Mouse (Mus musculus): ENCODE results near the gene Ppp1r14d. TPM values are rescaled to one million over a fixed set of nuclear protein-coding genes. Genes with fewer than 3 reads are reported as not detected.

Gene Ppp1r14d
- polyA plus RNA-seq, 1 experiment: 1.6 TPM

DNA sequence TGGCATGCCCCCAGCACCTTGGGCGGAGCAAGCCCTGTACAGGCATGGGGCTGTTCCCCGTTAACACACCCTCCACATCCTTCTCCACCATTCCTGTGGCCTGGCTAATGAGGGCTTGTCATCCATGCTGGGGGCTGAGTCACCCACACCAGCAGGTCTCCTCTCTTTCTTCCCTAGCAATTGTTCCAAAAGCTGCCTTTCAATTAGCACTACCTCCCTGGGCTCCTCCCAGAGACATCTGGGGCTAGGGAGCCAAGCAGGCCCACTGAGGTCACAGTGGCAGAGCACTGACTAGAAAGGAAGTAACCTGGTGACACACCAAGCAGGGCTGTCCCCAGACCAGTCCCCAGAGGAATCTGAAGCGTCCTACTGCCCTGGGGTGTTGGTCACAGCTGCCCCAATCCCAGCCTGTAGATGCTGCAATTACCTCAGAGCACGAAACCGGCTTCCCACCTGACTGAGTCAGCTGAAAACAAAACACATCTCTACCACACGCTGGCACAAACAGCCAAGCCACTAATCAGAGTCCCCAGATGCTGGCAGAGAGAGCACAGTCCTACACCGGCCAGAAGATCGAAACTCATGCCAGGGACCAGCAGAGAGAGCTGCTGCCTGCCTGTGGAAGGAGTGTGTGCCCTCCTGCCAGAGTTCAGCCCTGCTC, 55.6 kb downstream of the Ppp1r14d start, which contains the start of gene Gm14137:
TSS of gene Gm14137 (plus strand) at position 519 of the 661 bp plus-strand sequence.
- Histone ChIP-seq H3K27ac (ENCODE audit: insufficient read depth, low read depth, low read length) (0 out of 2 replicates have a peak within 1 kb of the TSS, but pooled peaks have one; percentile 26), H3K36me3 (ENCODE audit: control insufficient read depth, insufficient read depth, low read length) (no peaks in the 10 kb centered on the region), H3K4me1 (ENCODE audit: control insufficient read depth, insufficient read depth, low read length) (no peaks in the 10 kb centered on the region), H3K4me3 (ENCODE audit: insufficient read depth, low read depth, low read length) (no peak within 1 kb of the TSS), H3K27me3 (replicated peaks; ENCODE audit: control insufficient read depth, insufficient read depth, low read length) (no peaks in the 10 kb centered on the region)
- TF ChIP-seq POLR2A (IDR thresholded peaks at IDR 0.05; ENCODE audit: low read depth, low read length): no peak
- no peak for TF ChIP-seq CTCF (conservative IDR thresholded peaks at IDR 0.05; ENCODE audit: insufficient read depth, insufficient read length, low read depth, low read length)
- DNase-seq: no peak
- WGBS: 60% methylated on average over 8 of the region's 8 CpGs

DNA sequence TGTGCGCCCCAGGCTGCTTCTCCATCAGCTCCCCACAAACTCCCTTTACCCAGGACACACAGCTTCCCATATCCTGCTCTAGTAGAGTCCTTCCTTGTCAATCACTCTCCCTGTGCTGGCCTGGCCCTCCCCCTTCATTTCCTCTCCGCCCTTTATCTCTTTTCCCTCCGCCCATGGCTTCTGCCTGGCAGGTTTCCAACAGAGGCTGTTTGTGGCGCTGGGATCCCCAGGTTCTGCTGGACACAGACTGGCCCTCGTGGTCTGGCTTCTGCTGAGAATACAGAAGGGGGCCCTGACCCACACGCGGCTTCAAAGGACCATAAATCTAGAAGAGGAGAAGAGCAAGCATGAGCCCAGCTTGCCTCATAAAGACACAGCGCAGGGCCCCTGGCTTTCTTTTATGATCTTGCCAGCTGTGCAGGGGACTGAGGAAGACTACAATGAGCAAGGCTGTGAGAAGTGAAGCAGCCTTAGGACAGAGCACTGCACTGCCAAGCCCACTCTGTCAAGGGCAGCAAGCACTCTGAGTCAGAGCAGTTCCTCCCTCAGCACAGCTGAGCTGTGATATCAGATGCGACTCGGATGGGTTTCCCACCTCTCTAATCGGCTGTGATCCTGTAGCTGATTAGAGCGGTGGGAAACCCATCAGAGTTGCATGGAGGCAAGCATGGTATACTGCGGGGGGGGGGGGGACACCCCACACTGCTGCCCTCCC, 56.7 kb downstream of the Ppp1r14d start:
- no peaks in the 10 kb centered on the region for H3K36me3 ChIP-seq (ENCODE audit: control insufficient read depth, insufficient read depth, low read length)
- H3K27ac ChIP-seq (ENCODE audit: insufficient read depth, low read depth, low read length): no peak overlapping the region
- DNase-seq: peak; percentile 85
- WGBS: 32% methylated on average over 13 of the region's 13 CpGs
- H3K4me3 ChIP-seq (ENCODE audit: insufficient read depth, low read depth, low read length): no peak overlapping the region
- H3K4me1 ChIP-seq (ENCODE audit: control insufficient read depth, insufficient read depth, low read length): no peaks in the 10 kb centered on the region
- no peaks in the 10 kb centered on the region for H3K27me3 ChIP-seq (replicated peaks; ENCODE audit: control insufficient read depth, insufficient read depth, low read length)
- no peak for TF ChIP-seq CTCF (conservative IDR thresholded peaks at IDR 0.05; ENCODE audit: insufficient read depth, insufficient read length, low read depth, low read length)
- TF ChIP-seq POLR2A (IDR thresholded peaks at IDR 0.05; ENCODE audit: low read depth, low read length): no peak

- Histone ChIP-seq H3K4me3 (ENCODE audit: insufficient read depth, low read depth, low read length) (no peak overlapping the region), H3K4me1 (ENCODE audit: control insufficient read depth, insufficient read depth, low read length) (no peaks in the 10 kb centered on the region), H3K27me3 (replicated peaks; ENCODE audit: control insufficient read depth, insufficient read depth, low read length) (no peaks in the 10 kb centered on the region), H3K27ac (ENCODE audit: insufficient read depth, low read depth, low read length) (no peak overlapping the region), H3K36me3 (ENCODE audit: control insufficient read depth, insufficient read depth, low read length) (no peaks in the 10 kb centered on the region)
- TF ChIP-seq CTCF (conservative IDR thresholded peaks at IDR 0.05; ENCODE audit: insufficient read depth, insufficient read length, low read depth, low read length): no peak
- no peak for TF ChIP-seq POLR2A (IDR thresholded peaks at IDR 0.05; ENCODE audit: low read depth, low read length)
- no peak for DNase-seq
- 89% methylated on average over 7 of the region's 7 CpGs for WGBS
These were observed 57.3 kb downstream of the Ppp1r14d start for GRCm38 (mm10) chr2:119172446-119172845.

DNA sequence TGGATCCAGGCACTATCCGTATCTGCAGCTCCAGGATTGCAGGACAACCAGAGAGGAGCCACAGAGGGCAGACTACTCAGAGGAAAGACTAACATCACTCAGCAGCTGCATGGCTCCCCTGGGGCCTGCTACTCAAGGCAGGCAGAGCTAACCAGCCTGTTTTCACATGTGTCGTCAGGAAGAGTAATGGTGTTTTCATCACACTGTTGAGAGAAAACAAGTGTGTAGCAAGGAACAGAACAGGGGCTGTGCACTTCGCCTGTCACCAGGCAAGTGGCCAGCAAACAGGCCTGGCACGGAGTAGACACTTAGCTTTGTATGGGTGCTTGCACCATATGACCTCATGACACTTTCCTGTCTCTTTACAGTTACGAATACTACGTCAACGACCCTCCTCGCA, 58.1 kb downstream of the Ppp1r14d start:
- Histone ChIP-seq H3K27me3 (replicated peaks; ENCODE audit: control insufficient read depth, insufficient read depth, low read length) (no peaks in the 10 kb centered on the region), H3K4me1 (ENCODE audit: control insufficient read depth, insufficient read depth, low read length) (no peaks in the 10 kb centered on the region), H3K4me3 (ENCODE audit: insufficient read depth, low read depth, low read length) (no peak overlapping the region), H3K36me3 (ENCODE audit: control insufficient read depth, insufficient read depth, low read length) (no peaks in the 10 kb centered on the region), H3K27ac (ENCODE audit: insufficient read depth, low read depth, low read length) (no peak overlapping the region)
- DNase-seq: no peak
- WGBS: 73% methylated on average over 8 of the region's 8 CpGs
- no peak for TF ChIP-seq POLR2A (IDR thresholded peaks at IDR 0.05; ENCODE audit: low read depth, low read length)

DNA sequence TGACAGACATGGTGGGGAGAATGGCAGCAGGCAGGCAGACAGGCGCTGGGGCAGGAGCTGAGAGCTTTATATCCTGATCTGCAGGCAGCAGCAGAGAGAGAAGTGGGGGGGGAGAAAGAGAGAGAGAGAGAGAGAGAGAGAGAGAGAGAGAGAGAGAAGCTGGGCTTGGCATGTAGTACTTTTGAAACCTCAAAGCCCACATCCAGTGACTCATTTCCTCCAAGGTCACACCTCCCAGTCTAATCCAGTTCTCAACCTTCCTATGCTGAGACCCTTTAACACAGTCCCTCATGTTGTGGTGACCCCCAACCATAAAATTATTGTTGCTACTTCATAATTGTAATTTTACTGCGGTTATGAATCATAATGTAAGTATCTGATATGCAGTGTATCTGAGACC, 59.4 kb downstream of the Ppp1r14d start:
- Histone ChIP-seq H3K27me3 (replicated peaks; ENCODE audit: control insufficient read depth, insufficient read depth, low read length) (no peaks in the 10 kb centered on the region), H3K4me3 (ENCODE audit: insufficient read depth, low read depth, low read length) (no peak overlapping the region), H3K27ac (ENCODE audit: insufficient read depth, low read depth, low read length) (no peak overlapping the region), H3K4me1 (ENCODE audit: control insufficient read depth, insufficient read depth, low read length) (no peaks in the 10 kb centered on the region), H3K36me3 (ENCODE audit: control insufficient read depth, insufficient read depth, low read length) (no peaks in the 10 kb centered on the region)
- 92% methylated on average over 2 of the region's 2 CpGs for WGBS
- TF ChIP-seq POLR2A (IDR thresholded peaks at IDR 0.05; ENCODE audit: low read depth, low read length): no peak
- no peak for TF ChIP-seq CTCF (conservative IDR thresholded peaks at IDR 0.05; ENCODE audit: insufficient read depth, insufficient read length, low read depth, low read length)
- DNase-seq: no peak

Other genes starting within 250 kb of the Ppp1r14d start
- gene Ccdc32, start 200.5 kb downstream of the Ppp1r14d start, polyA plus RNA-seq (2012; rRNA removed): 9.5 and 11.9 TPM in 2 replicates
- gene Rpusd2, start 195.1 kb downstream of the Ppp1r14d start, polyA plus RNA-seq (2012; rRNA removed): 3.6 and 4.0 TPM in 2 replicates
- gene Knl1, start 182.8 kb downstream of the Ppp1r14d start, polyA plus RNA-seq (2012; rRNA removed): 0.03 and 0.05 TPM in 2 replicates
- 0.99 and 1.2 TPM in 2 replicates for gene Rad51, start 117.1 kb downstream of the Ppp1r14d start, polyA plus RNA-seq (2012; rRNA removed)
- 23.6 and 25.9 TPM in 2 replicates for gene Rmdn3, start 72.9 kb downstream of the Ppp1r14d start, polyA plus RNA-seq (2012; rRNA removed)
- gene Gchfr, start 62.1 kb downstream of the Ppp1r14d start, polyA plus RNA-seq (2012; rRNA removed): 124 and 144 TPM in 2 replicates
- gene Gm14137, start 55.4 kb downstream of the Ppp1r14d start, polyA plus RNA-seq (2012; rRNA removed): 0.05 and 0.15 TPM in 2 replicates
- gene Zfyve19, start 21.3 kb downstream of the Ppp1r14d start, polyA plus RNA-seq (2012; rRNA removed): 39.1 and 43.2 TPM in 2 replicates
- gene Dnajc17, start 21.1 kb downstream of the Ppp1r14d start, polyA plus RNA-seq (2012; rRNA removed): 3.4 and 4.6 TPM in 2 replicates
- gene Spint1, start 7.5 kb upstream of the Ppp1r14d start, polyA plus RNA-seq (2012; rRNA removed): 86.7 and 91.1 TPM in 2 replicates
- 5.9 and 7.8 TPM in 2 replicates for gene Rhov, start 41.4 kb upstream of the Ppp1r14d start, polyA plus RNA-seq (2012; rRNA removed)
- 24.0 and 27.4 TPM in 2 replicates for gene Vps18, start 58.8 kb upstream of the Ppp1r14d start, polyA plus RNA-seq (2012; rRNA removed)
- 14.6 and 15.9 TPM in 2 replicates for gene Dll4, start 95.9 kb upstream of the Ppp1r14d start, polyA plus RNA-seq (2012; rRNA removed)
- gene Chac1, start 121.3 kb upstream of the Ppp1r14d start, polyA plus RNA-seq (2012; rRNA removed): 2.0 and 2.2 TPM in 2 replicates
- 6.5 and 6.7 TPM in 2 replicates for gene Ino80, start 247.8 kb upstream of the Ppp1r14d start, polyA plus RNA-seq (2012; rRNA removed)

All from kidney, adult 2 months (tissue).